ENCODE assay signal across 8 mouse cellular contexts in genomic region chr8:84203975-84204772, GRCm38 (mm10). TPM values are rescaled to one million over a fixed set of nuclear protein-coding genes. Genes with fewer than 3 reads are reported as not detected.
A peak's percentile ranks its signal among the peaks of the same experiment; 100 is the strongest.
DNase-seq lines count a peak whose midpoint lies in the region; ATAC-seq and TF ChIP-seq lines count a peak whose summit lies in the region.

No protein-coding gene starts in this region.

- DNase-seq in CD4-positive helper T cell, adult 2 months (ENCODE audit: low read depth, low spot score), result peak; percentile 72
- DNase-seq in ZHBTc4 (ENCODE audit: low read depth, low spot score), result peak; percentile 76
- peak; percentile 46 for DNase-seq in hindbrain, embryonic 11.5 days (ENCODE audit: low spot score)
- DNase-seq in limb, embryonic 14.5 days (ENCODE audit: low spot score), result peak; percentile 35
- peak; percentile 53 to 72 for DNase-seq in urinary bladder, postnatal 36 days (ENCODE audit: low spot score in 2 of 2)
- no peak for DNase-seq in cerebellum, adult 11 months

- no peaks in the 10 kb centered on the region for H3K36me3 ChIP-seq in forebrain, embryonic 15.5 days
- H3K36me3 ChIP-seq in hindbrain, embryonic 11.5 days (ENCODE audit: control insufficient read depth, insufficient read depth, low read length), result no peaks in the 10 kb centered on the region
- peaks cover 42% of the 10 kb centered on the region for H3K36me3 ChIP-seq in limb, embryonic 14.5 days (ENCODE audit: control insufficient read depth, insufficient read depth, low read length)
- H3K36me3 ChIP-seq in midbrain, embryonic 15.5 days (replicated peaks), result no peaks in the 10 kb centered on the region

- peak overlapping the region; percentile 37 for H3K9ac ChIP-seq in forebrain, embryonic 15.5 days (replicated peaks)
- peak overlapping the region; percentile 66 for H3K9ac ChIP-seq in hindbrain, embryonic 11.5 days (ENCODE audit: low read depth, low read length)
- peak overlapping the region; percentile 59 for H3K9ac ChIP-seq in limb, embryonic 14.5 days (ENCODE audit: low read depth, low read length, severe bottlenecking)
- H3K9ac ChIP-seq in midbrain, embryonic 15.5 days, result peak overlapping the region; percentile 47

- no peak for TF ChIP-seq POLR2A in limb, embryonic 14.5 days (IDR thresholded peaks at IDR 0.05; ENCODE audit: borderline replicate concordance, extremely low read depth, insufficient read depth, insufficient read length)

- 53% methylated on average over 13 of the region's 13 CpGs for WGBS in forebrain, embryonic 15.5 days
- WGBS in hindbrain, embryonic 11.5 days, result 56% methylated on average over 13 of the region's 13 CpGs
- 49% methylated on average over 13 of the region's 13 CpGs for WGBS in limb, embryonic 14.5 days
- WGBS in midbrain, embryonic 15.5 days, result 62% methylated on average over 13 of the region's 13 CpGs

- no peaks in the 10 kb centered on the region for H3K9me3 ChIP-seq in forebrain, embryonic 15.5 days
- H3K9me3 ChIP-seq in hindbrain, embryonic 11.5 days (ENCODE audit: control insufficient read depth, low read length), result no peaks in the 10 kb centered on the region
- H3K9me3 ChIP-seq in limb, embryonic 14.5 days (ENCODE audit: control insufficient read depth, low read length), result no peaks in the 10 kb centered on the region
- no peaks in the 10 kb centered on the region for H3K9me3 ChIP-seq in midbrain, embryonic 15.5 days

- ATAC-seq in forebrain, embryonic 15.5 days (replicated peaks), result no peak; the same call in 1 of the 2 replicates
- no peak for ATAC-seq in hindbrain, embryonic 11.5 days (ENCODE audit: low FRiP score)
- peak; percentile 2; the same call in 1 of the 2 replicates for ATAC-seq in limb, embryonic 14.5 days (ENCODE audit: low FRiP score, low read depth)
- no peak for ATAC-seq in midbrain, embryonic 15.5 days (replicated peaks)

- no peaks in the 10 kb centered on the region for H3K27me3 ChIP-seq in forebrain, embryonic 15.5 days
- H3K27me3 ChIP-seq in hindbrain, embryonic 11.5 days (ENCODE audit: control insufficient read depth, insufficient read depth, low read length), result 0 out of 2 replicates have a peak, but pooled peaks cover 4% of the 10 kb centered on the region
- no peaks in the 10 kb centered on the region for H3K27me3 ChIP-seq in limb, embryonic 14.5 days (ENCODE audit: control insufficient read depth, insufficient read depth, low read length)
- peaks cover 16% of the 10 kb centered on the region for H3K27me3 ChIP-seq in midbrain, embryonic 15.5 days (replicated peaks)

- H3K4me3 ChIP-seq in forebrain, embryonic 15.5 days, result peak overlapping the region; percentile 37
- peak overlapping the region; percentile 30 for H3K4me3 ChIP-seq in hindbrain, embryonic 11.5 days (ENCODE audit: low read depth, low read length)
- peak overlapping the region; percentile 77 for H3K4me3 ChIP-seq in limb, embryonic 14.5 days (replicated peaks; ENCODE audit: low read length)
- H3K4me3 ChIP-seq in midbrain, embryonic 15.5 days, result peak overlapping the region; percentile 34

- peaks cover 54% of the 10 kb centered on the region for H3K4me1 ChIP-seq in forebrain, embryonic 15.5 days
- H3K4me1 ChIP-seq in hindbrain, embryonic 11.5 days (replicated peaks; ENCODE audit: control insufficient read depth, insufficient read depth, low read length), result peaks cover 17% of the 10 kb centered on the region
- peaks cover 42% of the 10 kb centered on the region for H3K4me1 ChIP-seq in limb, embryonic 14.5 days (ENCODE audit: control insufficient read depth, insufficient read depth, low read length)
- H3K4me1 ChIP-seq in midbrain, embryonic 15.5 days, result peaks cover 42% of the 10 kb centered on the region

- peak overlapping the region; percentile 55 for H3K4me2 ChIP-seq in forebrain, embryonic 15.5 days (replicated peaks)
- peak overlapping the region; percentile 65 for H3K4me2 ChIP-seq in hindbrain, embryonic 11.5 days (replicated peaks; ENCODE audit: low read depth, low read length)
- H3K4me2 ChIP-seq in limb, embryonic 14.5 days (replicated peaks; ENCODE audit: low read depth, low read length, severe bottlenecking), result peak overlapping the region; percentile 96
- H3K4me2 ChIP-seq in midbrain, embryonic 15.5 days, result peak overlapping the region; percentile 62

- H3K27ac ChIP-seq in forebrain, embryonic 15.5 days (replicated peaks), result peak overlapping the region; percentile 69
- peak overlapping the region; percentile 14; the same call in 1 of the 2 replicates for H3K27ac ChIP-seq in hindbrain, embryonic 11.5 days (ENCODE audit: low read depth, low read length)
- H3K27ac ChIP-seq in limb, embryonic 14.5 days (replicated peaks; ENCODE audit: low read depth, low read length), result peak overlapping the region; percentile 99
- peak overlapping the region; percentile 73 for H3K27ac ChIP-seq in midbrain, embryonic 15.5 days

RNA-seq across cellular contexts. Expression of gene Nanos3, which starts 19.2 kb away (rescaled TPM):
- 6.2 and 7.1 TPM in 2 replicates for polyA plus RNA-seq in forebrain, embryonic 15.5 days (2015; fragmentation: Nextera tagmentation; extraction: Ambion mirVana)
- polyA plus RNA-seq in hindbrain, embryonic 11.5 days (2014; fragmentation: Nextera tagmentation; extraction: Ambion mirVana), result 4.5 and 5.6 TPM in 2 replicates
- polyA plus RNA-seq in limb, embryonic 14.5 days (2012; rRNA removed), result 3.0 and 4.8 TPM in 2 replicates
- polyA plus RNA-seq in limb, embryonic 14.5 days (2014; fragmentation: Nextera tagmentation; extraction: Ambion mirVana), result 5.4 and 5.8 TPM in 2 replicates
- 8.1 and 8.5 TPM in 2 replicates for polyA plus RNA-seq in midbrain, embryonic 15.5 days (2015; fragmentation: Nextera tagmentation; extraction: Ambion mirVana)

RNA-seq across cellular contexts. Expression of gene Zswim4, which starts 32.7 kb away (rescaled TPM):
- polyA plus RNA-seq in forebrain, embryonic 15.5 days (2015; fragmentation: Nextera tagmentation; extraction: Ambion mirVana), result 41.1 and 42.8 TPM in 2 replicates
- 22.5 and 26.1 TPM in 2 replicates for polyA plus RNA-seq in hindbrain, embryonic 11.5 days (2014; fragmentation: Nextera tagmentation; extraction: Ambion mirVana)
- 23.8 and 35.1 TPM in 2 replicates for polyA plus RNA-seq in limb, embryonic 14.5 days (2012; rRNA removed)
- 13.9 and 17.1 TPM in 2 replicates for polyA plus RNA-seq in limb, embryonic 14.5 days (2014; fragmentation: Nextera tagmentation; extraction: Ambion mirVana)
- polyA plus RNA-seq in midbrain, embryonic 15.5 days (2015; fragmentation: Nextera tagmentation; extraction: Ambion mirVana), result 33.2 and 33.3 TPM in 2 replicates

RNA-seq across cellular contexts. Expression of gene D8Ertd738e, which starts 45.3 kb away (rescaled TPM):
- polyA plus RNA-seq in forebrain, embryonic 15.5 days (2015; fragmentation: Nextera tagmentation; extraction: Ambion mirVana), result 233 and 252 TPM in 2 replicates
- 298 and 313 TPM in 2 replicates for polyA plus RNA-seq in hindbrain, embryonic 11.5 days (2014; fragmentation: Nextera tagmentation; extraction: Ambion mirVana)
- polyA plus RNA-seq in limb, embryonic 14.5 days (2012; rRNA removed), result 173 and 221 TPM in 2 replicates
- polyA plus RNA-seq in limb, embryonic 14.5 days (2014; fragmentation: Nextera tagmentation; extraction: Ambion mirVana), result 374 and 380 TPM in 2 replicates
- 225 and 244 TPM in 2 replicates for polyA plus RNA-seq in midbrain, embryonic 15.5 days (2015; fragmentation: Nextera tagmentation; extraction: Ambion mirVana)

RNA-seq across cellular contexts. Expression of gene Mri1, which starts 53.0 kb away (rescaled TPM):
- polyA plus RNA-seq in forebrain, embryonic 15.5 days (2015; fragmentation: Nextera tagmentation; extraction: Ambion mirVana), result 53.3 and 58.8 TPM in 2 replicates
- 49.8 and 51.2 TPM in 2 replicates for polyA plus RNA-seq in hindbrain, embryonic 11.5 days (2014; fragmentation: Nextera tagmentation; extraction: Ambion mirVana)
- polyA plus RNA-seq in limb, embryonic 14.5 days (2012; rRNA removed), result 49.3 and 107 TPM in 2 replicates
- polyA plus RNA-seq in limb, embryonic 14.5 days (2014; fragmentation: Nextera tagmentation; extraction: Ambion mirVana), result 58.1 and 60.4 TPM in 2 replicates
- 49.4 and 50.9 TPM in 2 replicates for polyA plus RNA-seq in midbrain, embryonic 15.5 days (2015; fragmentation: Nextera tagmentation; extraction: Ambion mirVana)

RNA-seq across cellular contexts. Expression of gene 4930432K21Rik, which starts 56.3 kb away (rescaled TPM):
- polyA plus RNA-seq in forebrain, embryonic 15.5 days (2015; fragmentation: Nextera tagmentation; extraction: Ambion mirVana), result 2.4 and 2.7 TPM in 2 replicates
- polyA plus RNA-seq in hindbrain, embryonic 11.5 days (2014; fragmentation: Nextera tagmentation; extraction: Ambion mirVana), result 0.57 and 0.88 TPM in 2 replicates
- 1.7 TPM in 2 replicates for polyA plus RNA-seq in limb, embryonic 14.5 days (2012; rRNA removed)
- 0.44 and 0.72 TPM in 2 replicates for polyA plus RNA-seq in limb, embryonic 14.5 days (2014; fragmentation: Nextera tagmentation; extraction: Ambion mirVana)
- polyA plus RNA-seq in midbrain, embryonic 15.5 days (2015; fragmentation: Nextera tagmentation; extraction: Ambion mirVana), result 2.5 and 2.9 TPM in 2 replicates

Comparison
In these comparisons a context has a peak if more than half of its experiments do, and no peak if none do; other contexts are left out.
1. H3K27ac ChIP-seq: peak in every context shown above with its lines; median percentile 99 in limb, embryonic 14.5 days; 73 in midbrain, embryonic 15.5 days; 69 in forebrain, embryonic 15.5 days; 14 in hindbrain, embryonic 11.5 days.